Mouse (Mus musculus) adrenal gland, postnatal 10 days (tissue): ENCODE results near the gene Zswim1. TPM values are rescaled to one million over a fixed set of nuclear protein-coding genes. Genes with fewer than 3 reads are reported as not detected.
"Not testable (repeated sequence)": the region's sequence is repeated elsewhere in the genome, so short reads cannot be mapped to it uniquely, and the experiment has no call there.

Experiments used
- DNase-seq: peaks from one replicate; pipeline ENCODE4 v3.0.0; 2021; ENCODE audit warnings: mixed read lengths
- total RNA-seq, 2 experiments: library from RNA; stranded (reverse); gene quantifications; 2 replicates each; pipeline ENCODE4 v1.2.3; 2021

Gene Zswim1
- total RNA-seq, 2 experiments from 2014 or later, result 6.9 to 8.5 TPM

DNA sequence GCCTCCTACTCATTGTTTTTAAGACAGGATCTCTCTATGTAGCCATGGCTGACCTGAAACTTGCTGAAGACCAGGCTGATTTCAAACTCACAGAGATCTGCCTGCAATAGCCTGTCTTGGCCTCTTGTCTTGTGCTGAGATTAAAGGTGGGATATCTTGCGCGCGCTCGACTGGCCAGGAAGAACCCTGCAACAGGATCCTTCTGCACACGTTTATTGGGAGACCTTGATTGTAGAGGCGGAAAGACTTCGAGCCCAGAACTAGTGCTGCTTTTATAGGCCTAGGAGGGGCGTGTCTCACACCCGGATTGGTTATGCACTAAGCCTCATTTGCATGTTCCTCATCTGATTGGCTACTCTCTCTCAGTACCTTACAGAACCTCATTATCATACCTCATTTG, 40.9 kb downstream of the Zswim1 start:
- DNase-seq, result not testable (repeated sequence)

DNA sequence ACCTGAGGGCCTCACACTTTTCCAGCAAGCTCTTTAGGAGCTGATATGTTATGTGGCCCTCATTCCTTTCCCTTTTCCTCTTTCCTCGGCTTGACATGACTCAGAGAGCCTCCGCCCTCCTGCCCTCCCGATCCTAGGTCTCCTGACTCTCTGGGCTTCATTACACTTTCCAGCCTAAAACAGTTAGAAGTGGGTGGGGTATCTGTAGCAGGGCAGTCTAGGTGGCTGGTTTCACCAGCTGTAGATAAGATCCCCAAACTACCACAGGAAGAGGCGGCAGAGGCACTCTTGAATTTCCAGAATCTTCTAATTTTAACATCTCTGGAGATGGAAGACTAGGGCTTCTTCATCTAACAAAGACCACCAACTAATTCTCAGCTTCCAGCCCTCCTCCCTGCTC, 42.1 kb downstream of the Zswim1 start:
- DNase-seq, result no peak

GRCm38 (mm10) chr2:164866741-164867551, 44.5 kb downstream of the Zswim1 start:
- DNase-seq, result peak; percentile 87

GRCm38 (mm10) chr2:164867566-164867965, 45.1 kb downstream of the Zswim1 start:
- no peak for DNase-seq

DNA sequence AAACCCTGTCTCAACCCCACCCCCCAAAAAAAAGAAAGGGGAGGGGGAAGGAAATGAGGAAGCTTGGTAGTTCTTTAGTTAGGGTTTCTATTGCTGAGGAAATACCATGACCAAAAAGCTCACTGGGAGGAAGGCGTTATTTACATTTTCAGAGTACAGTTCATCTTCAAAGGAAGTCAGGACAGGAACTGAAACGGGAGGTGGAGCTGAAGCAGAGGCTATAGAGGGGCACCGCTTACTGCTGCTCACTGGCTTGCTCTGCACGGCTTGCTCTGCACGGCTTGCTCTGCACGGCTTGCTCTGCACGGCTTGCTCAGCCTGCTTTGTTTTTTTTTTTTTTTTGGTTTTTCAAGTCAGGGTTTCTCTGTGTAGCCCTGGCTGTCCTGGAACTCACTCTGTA, 46.0 kb downstream of the Zswim1 start:
- no peak for DNase-seq

- no peak for DNase-seq
Observed at GRCm38 (mm10) chr2:164871602-164872303, 49.3 kb downstream of the Zswim1 start.

DNA sequence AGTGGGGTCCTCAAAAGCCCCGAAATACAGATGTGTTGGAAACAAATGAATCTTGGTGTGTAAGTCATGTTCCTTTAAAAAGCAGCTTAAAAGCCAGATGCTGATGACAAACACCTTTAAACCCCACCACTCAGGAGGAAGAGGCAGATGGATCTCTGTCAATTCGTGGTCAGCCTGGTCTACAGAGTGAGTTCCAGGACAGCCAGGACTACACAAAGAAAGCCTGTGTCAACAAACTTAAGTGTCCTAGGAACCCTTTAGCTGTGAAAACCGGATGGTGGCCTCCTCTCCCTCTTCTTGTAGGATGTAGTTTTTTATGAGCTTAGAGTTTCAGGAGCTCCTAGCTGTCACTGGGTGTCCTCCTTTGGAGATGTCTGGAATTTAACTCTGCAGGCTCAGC, 51.1 kb downstream of the Zswim1 start:
- no peak for DNase-seq

GRCm38 (mm10) chr2:164874239-164874769, 51.8 kb downstream of the Zswim1 start:
- no peak for DNase-seq

GRCm38 (mm10) chr2:164875648-164876047, 53.2 kb downstream of the Zswim1 start:
- DNase-seq, result not testable (repeated sequence)

Other genes with a start within 250 kb of the Zswim1 start
- not detected for gene Spint3, start 249.2 kb upstream of the Zswim1 start, total RNA-seq
- 1 to 10 TPM in 1 of 2 experiments, under 1 TPM in 1; 0.51 to 1.0 TPM for gene Wfdc6a, start 237.2 kb upstream of the Zswim1 start, total RNA-seq
- not detected for gene Eppin, start 229.1 kb upstream of the Zswim1 start, total RNA-seq
- gene Wfdc6b, start 209.2 kb upstream of the Zswim1 start, total RNA-seq, result not detected
- under 1 TPM in 1 of 2 experiments, not detected in 1; 0.09 TPM for gene Wfdc8, start 209.1 kb upstream of the Zswim1 start, total RNA-seq
- not detected for gene Wfdc16, start 183.9 kb upstream of the Zswim1 start, total RNA-seq
- gene Wfdc10, start 166.6 kb upstream of the Zswim1 start, total RNA-seq, result not detected
- gene Wfdc9, start 166.1 kb upstream of the Zswim1 start, total RNA-seq, result not detected
- not detected for gene Wfdc11, start 148.6 kb upstream of the Zswim1 start, total RNA-seq
- gene Wfdc13, start 137.6 kb upstream of the Zswim1 start, total RNA-seq, result not detected
- gene Spint4, start 124.2 kb upstream of the Zswim1 start, total RNA-seq, result not detected
- gene Spint5, start 107.4 kb upstream of the Zswim1 start, total RNA-seq, result not detected
- gene Wfdc3, start 76.8 kb upstream of the Zswim1 start, total RNA-seq, result under 1 TPM; 0.54 to 0.70 TPM
- 10 to 100 TPM; 39.1 to 42.1 TPM for gene Dnttip1, start 76.7 kb upstream of the Zswim1 start, total RNA-seq
- 10 to 100 TPM; 28.1 to 33.7 TPM for gene Ube2c, start 52.8 kb upstream of the Zswim1 start, total RNA-seq
- 100 to 1,000 TPM; 221 to 908 TPM for gene Tnnc2, start 42.7 kb upstream of the Zswim1 start, total RNA-seq
- gene Snx21, start 36.9 kb upstream of the Zswim1 start, total RNA-seq, result 10 to 100 TPM; 36.9 to 39.0 TPM
- 10 to 100 TPM; 28.6 to 33.9 TPM for gene Acot8, start 17.8 kb upstream of the Zswim1 start, total RNA-seq
- gene Zswim3, start 17.6 kb upstream of the Zswim1 start, total RNA-seq, result 1 to 10 TPM; 4.0 to 4.1 TPM
- not detected for gene Spata25, start 5.9 kb downstream of the Zswim1 start, total RNA-seq
- gene Ctsa, start 10.2 kb downstream of the Zswim1 start, total RNA-seq, result 100 to 1,000 TPM; 100 to 103 TPM
- gene Neurl2, start 10.8 kb downstream of the Zswim1 start, total RNA-seq, result 1 to 10 TPM; 3.4 to 8.0 TPM
- gene Pltp, start 35.0 kb downstream of the Zswim1 start, total RNA-seq, result 10 to 100 TPM; 31.5 to 36.6 TPM
- 10 to 100 TPM; 47.1 to 55.0 TPM for gene Pcif1, start 56.6 kb downstream of the Zswim1 start, total RNA-seq
- gene Zfp335, start 89.1 kb downstream of the Zswim1 start, total RNA-seq, result 10 to 100 TPM; 13.4 to 16.2 TPM
- 10 to 100 TPM in 1 of 2 experiments, 1 to 10 TPM in 1; 2.6 to 24.5 TPM for gene Mmp9, start 118.1 kb downstream of the Zswim1 start, total RNA-seq
- 1 to 10 TPM; 4.5 to 7.7 TPM for gene Slc12a5, start 138.1 kb downstream of the Zswim1 start, total RNA-seq
- gene Ncoa5, start 212.2 kb downstream of the Zswim1 start, total RNA-seq, result 10 to 100 TPM; 29.3 to 35.9 TPM
- 1 to 10 TPM; 2.9 to 3.3 TPM for gene Cd40, start 232.9 kb downstream of the Zswim1 start, total RNA-seq